Mouse (Mus musculus) E14TG2a.4 (cell line): ENCODE measurements around the gene 2010111I01Rik.

Experiments used
- H3K27me3 ChIP-seq: 2 replicates; pipeline ENCODE4 v1.6.1; 2014; ENCODE audit warnings: low read length, control low read depth; ENCODE audit not compliant: insufficient read depth
- H3K36me3 ChIP-seq: 2 replicates; pipeline ENCODE4 v1.6.1; 2014; ENCODE audit warnings: low read length, control low read depth; ENCODE audit not compliant: insufficient read depth
- H3K4me1 ChIP-seq: replicated peaks from 2 replicates; pipeline ENCODE4 v1.6.1; 2014; ENCODE audit warnings: low read depth, low read length, control low read depth
- H3K4me3 ChIP-seq: replicated peaks from 2 replicates; pipeline ENCODE4 v1.5.1; 2014; ENCODE audit warnings: mild to moderate bottlenecking, low read length
- H3K9me3 ChIP-seq: 2 replicates; pipeline ENCODE4 v1.6.1; 2014; ENCODE audit warnings: low read length, control low read depth
- CTCF ChIP-seq: conservative IDR thresholded peaks from 2 replicates; pipeline ENCODE4 v1.5.1; 2014; ENCODE audit warnings: low read length
- NANOG ChIP-seq: IDR thresholded peaks from 2 replicates; pipeline ENCODE4 v1.6.1; 2014; ENCODE audit warnings: borderline replicate concordance, low read length, mixed read lengths
- POU5F1 ChIP-seq: IDR thresholded peaks from 2 replicates; pipeline ENCODE4 v1.6.1; 2014; ENCODE audit warnings: low read length, borderline replicate concordance

2010111I01Rik gene

DNA sequence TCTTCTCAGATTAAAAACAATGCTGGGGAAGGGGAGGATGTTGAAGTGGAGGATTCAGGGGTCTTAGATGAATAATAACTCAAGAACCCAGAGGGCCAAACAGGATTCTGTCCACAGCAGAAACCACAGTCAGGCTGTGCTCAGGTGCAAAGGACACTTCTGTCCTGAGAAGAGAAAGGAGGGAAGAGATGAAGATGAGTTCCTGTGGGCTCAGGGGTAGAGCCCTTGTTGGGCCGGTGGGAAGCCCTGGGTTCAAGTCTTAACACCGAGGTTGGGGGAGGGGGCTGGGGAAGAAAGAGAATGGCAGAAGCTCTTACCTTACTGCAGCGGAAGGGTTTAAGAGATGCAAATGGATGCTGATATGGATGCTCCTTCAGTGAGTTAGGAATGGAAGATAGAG lies 7.7 kb downstream of the 2010111I01Rik start:
- Histone ChIP-seq H3K9me3 (no peaks in the 10 kb centered on the region), H3K4me1 (peaks cover 11% of the 10 kb centered on the region; the same call in 1 of the 2 replicates), H3K4me3 (no peak overlapping the region), H3K27me3 (no peaks in the 10 kb centered on the region), H3K36me3 (no peaks in the 10 kb centered on the region)
- TF ChIP-seq NANOG (no peak), POU5F1 (no peak), CTCF (no peak)

DNA sequence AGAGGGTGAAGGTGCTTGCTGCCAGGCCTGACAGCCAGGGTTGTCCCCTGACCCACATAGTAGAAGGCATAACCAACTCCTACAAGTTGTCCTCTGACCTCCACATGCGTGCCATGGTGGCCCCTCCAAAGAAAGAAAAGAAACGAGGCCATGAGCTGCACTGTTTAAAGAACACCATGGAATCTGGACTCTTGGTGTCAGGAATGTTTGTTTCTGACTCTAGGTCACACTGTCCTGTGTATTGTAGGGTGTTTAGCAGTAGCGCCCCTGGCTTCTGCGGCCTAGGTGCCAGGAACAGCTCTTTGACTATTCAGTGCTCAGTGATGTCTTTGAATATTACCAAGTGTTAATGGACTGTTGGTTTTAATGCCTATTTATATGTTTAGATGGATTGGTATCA lies 8.4 kb downstream of the 2010111I01Rik start:
- peaks cover 8% of the 10 kb centered on the region; the same call in 1 of the 2 replicates for H3K4me1 ChIP-seq
- TF ChIP-seq NANOG, result no peak
- H3K4me3 ChIP-seq, result no peak overlapping the region
- no peaks in the 10 kb centered on the region for H3K36me3 ChIP-seq
- no peaks in the 10 kb centered on the region for H3K27me3 ChIP-seq
- no peaks in the 10 kb centered on the region for H3K9me3 ChIP-seq

DNA sequence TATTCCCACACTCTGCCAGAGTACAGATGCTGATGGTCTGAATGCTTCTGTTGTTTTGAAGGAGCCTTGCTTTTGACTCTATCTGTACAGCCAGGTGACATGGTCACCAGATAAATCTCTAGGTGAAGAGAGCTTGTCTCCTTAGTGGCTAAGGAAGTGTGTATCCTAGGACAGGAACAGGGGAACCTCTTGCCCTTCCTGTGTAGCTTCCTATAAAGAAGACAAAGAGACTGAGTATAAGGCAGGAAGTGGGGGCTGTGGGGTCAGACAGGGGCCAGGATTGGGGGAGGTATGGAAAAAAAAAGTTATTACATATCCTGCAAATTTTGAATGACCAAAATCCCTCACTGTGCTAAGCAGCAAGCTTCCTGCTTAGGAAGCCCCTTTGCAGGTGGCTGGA lies 13.4 kb downstream of the 2010111I01Rik start:
- no peak for TF ChIP-seq NANOG
- no peak for TF ChIP-seq CTCF
- TF ChIP-seq POU5F1, result no peak
- Histone ChIP-seq H3K9me3 (no peaks in the 10 kb centered on the region), H3K36me3 (no peaks in the 10 kb centered on the region), H3K27me3 (no peaks in the 10 kb centered on the region), H3K4me1 (peaks cover 8% of the 10 kb centered on the region; the same call in 1 of the 2 replicates), H3K4me3 (no peak overlapping the region)

GRCm38 (mm10) chr13:62978784-62979183 lies 14.1 kb downstream of the 2010111I01Rik start:
- Histone ChIP-seq H3K4me3 (no peak overlapping the region), H3K36me3 (no peaks in the 10 kb centered on the region), H3K4me1 (peaks cover 5% of the 10 kb centered on the region; the same call in 1 of the 2 replicates), H3K9me3 (no peaks in the 10 kb centered on the region), H3K27me3 (no peaks in the 10 kb centered on the region)
- no peak for TF ChIP-seq NANOG
- TF ChIP-seq POU5F1, result no peak
- no peak for TF ChIP-seq CTCF

GRCm38 (mm10) chr13:62979215-62979614 lies 14.5 kb downstream of the 2010111I01Rik start:
- Histone ChIP-seq H3K9me3 (no peaks in the 10 kb centered on the region), H3K4me3 (no peak overlapping the region), H3K27me3 (no peaks in the 10 kb centered on the region), H3K4me1 (0 out of 2 replicates have a peak, but pooled peaks cover 1% of the 10 kb centered on the region), H3K36me3 (no peaks in the 10 kb centered on the region)
- TF ChIP-seq CTCF (no peak), NANOG (no peak), POU5F1 (no peak)

DNA sequence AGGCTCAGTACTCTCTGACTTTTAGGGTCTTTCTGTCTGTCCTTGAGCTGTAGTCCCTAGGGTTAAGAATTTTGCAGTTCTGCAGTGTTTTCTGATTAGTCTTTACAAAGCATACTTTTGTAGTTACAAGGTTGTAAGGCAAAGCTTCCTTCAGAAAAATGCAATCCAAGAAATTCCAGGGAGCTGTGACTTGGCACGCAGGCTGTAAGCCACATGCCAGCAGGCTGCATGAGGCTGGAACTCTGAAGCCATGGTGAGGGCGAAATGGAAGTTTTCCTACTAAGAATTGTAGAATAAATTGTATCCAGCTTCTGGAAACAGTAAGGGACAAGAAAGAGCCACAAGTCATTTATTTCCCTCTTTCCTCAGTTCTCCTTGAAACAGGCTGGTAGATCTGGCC lies 15.4 kb downstream of the 2010111I01Rik start:
- Histone ChIP-seq H3K4me1 (no peaks in the 10 kb centered on the region), H3K27me3 (no peaks in the 10 kb centered on the region), H3K9me3 (no peaks in the 10 kb centered on the region), H3K36me3 (no peaks in the 10 kb centered on the region), H3K4me3 (no peak overlapping the region)
- no peak for TF ChIP-seq NANOG
- no peak for TF ChIP-seq POU5F1
- no peak for TF ChIP-seq CTCF

- Histone ChIP-seq H3K36me3 (no peaks in the 10 kb centered on the region), H3K9me3 (no peaks in the 10 kb centered on the region), H3K4me1 (no peaks in the 10 kb centered on the region), H3K4me3 (no peak overlapping the region), H3K27me3 (no peaks in the 10 kb centered on the region)
- TF ChIP-seq CTCF (no peak), POU5F1 (no peak), NANOG (no peak)
Measured at GRCm38 (mm10) chr13:62984485-62984884, 19.8 kb downstream of the 2010111I01Rik start.

GRCm38 (mm10) chr13:62989891-62990490 lies 25.3 kb downstream of the 2010111I01Rik start:
- Histone ChIP-seq H3K36me3 (no peaks in the 10 kb centered on the region), H3K4me1 (no peaks in the 10 kb centered on the region), H3K4me3 (no peak overlapping the region), H3K27me3 (no peaks in the 10 kb centered on the region), H3K9me3 (no peaks in the 10 kb centered on the region)
- no peak for TF ChIP-seq POU5F1
- TF ChIP-seq NANOG, result no peak
- no peak for TF ChIP-seq CTCF
